Mouse (Mus musculus): ENCODE measurements around the gene Lrrc47. TPM values are rescaled to one million over a fixed set of nuclear protein-coding genes. Genes with fewer than 3 reads are reported as not detected.

The Lrrc47 gene
- total RNA-seq, 1 experiment from 2014 or later, result 43.4 TPM

GRCm38 (mm10) chr4:154021432-154021831 is 9.9 kb downstream of the Lrrc47 start:
- no peak for ATAC-seq (ENCODE audit: extremely low read depth, insufficient number of reproducible peaks, low FRiP score, poor library complexity, severe bottlenecking)

- no peak for ATAC-seq (ENCODE audit: extremely low read depth, insufficient number of reproducible peaks, low FRiP score, poor library complexity, severe bottlenecking)
Observed at GRCm38 (mm10) chr4:154022407-154022806, 10.9 kb downstream of the Lrrc47 start.

- ATAC-seq (ENCODE audit: extremely low read depth, insufficient number of reproducible peaks, low FRiP score, poor library complexity, severe bottlenecking), result no peak
Observed at GRCm38 (mm10) chr4:154022844-154023243, 11.3 kb downstream of the Lrrc47 start.

DNA sequence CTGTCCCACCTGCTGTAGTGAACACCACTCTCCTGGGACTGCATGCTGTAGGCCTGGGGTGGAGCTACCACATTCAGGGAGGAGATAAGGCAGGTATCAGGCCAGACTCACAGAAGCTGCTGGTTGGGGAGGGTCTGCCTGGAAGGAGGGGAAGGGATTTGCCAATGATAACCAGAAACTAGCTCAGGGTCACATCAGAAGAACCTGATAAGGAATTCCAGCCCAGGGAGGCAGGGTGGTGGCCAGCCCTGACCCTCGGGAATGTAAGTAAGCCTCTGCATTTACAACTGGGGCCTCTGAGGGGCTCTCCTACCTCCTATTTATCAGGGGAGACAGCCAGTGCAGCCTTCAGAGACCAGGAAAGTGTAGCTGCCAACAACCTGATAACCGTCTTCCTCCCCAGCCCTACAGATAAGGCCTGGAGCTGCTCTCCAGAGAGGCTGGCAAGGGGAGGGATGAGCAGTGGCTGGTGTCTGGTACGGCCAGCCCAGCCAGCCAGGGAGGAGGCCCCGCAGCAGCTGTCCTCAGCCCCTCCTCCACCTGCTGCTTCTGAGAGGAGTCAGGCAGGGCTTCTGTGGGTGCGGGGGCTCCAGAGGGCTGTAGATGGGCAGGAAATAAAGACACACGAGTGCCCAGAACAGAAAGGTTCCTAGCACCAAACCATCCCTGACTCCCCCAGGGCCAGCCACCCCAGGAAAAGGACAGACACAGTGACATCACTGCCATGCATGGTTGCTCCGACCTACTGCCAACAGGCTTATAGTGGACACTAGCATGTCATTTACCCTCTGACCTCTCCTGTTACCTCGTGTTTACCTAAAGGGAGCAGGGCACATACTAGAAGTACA is 12.4 kb downstream of the Lrrc47 start:
- no peak for ATAC-seq (ENCODE audit: extremely low read depth, insufficient number of reproducible peaks, low FRiP score, poor library complexity, severe bottlenecking)

GRCm38 (mm10) chr4:154024729-154025521 is 13.4 kb downstream of the Lrrc47 start:
- no peak for ATAC-seq (ENCODE audit: extremely low read depth, insufficient number of reproducible peaks, low FRiP score, poor library complexity, severe bottlenecking)

GRCm38 (mm10) chr4:154025641-154026440 is 14.3 kb downstream of the Lrrc47 start, which contains the start of gene Smim1:
Smim1 (minus strand) TSS chr4:154026230.
- ATAC-seq (ENCODE audit: extremely low read depth, insufficient number of reproducible peaks, low FRiP score, poor library complexity, severe bottlenecking), result no peak

DNA sequence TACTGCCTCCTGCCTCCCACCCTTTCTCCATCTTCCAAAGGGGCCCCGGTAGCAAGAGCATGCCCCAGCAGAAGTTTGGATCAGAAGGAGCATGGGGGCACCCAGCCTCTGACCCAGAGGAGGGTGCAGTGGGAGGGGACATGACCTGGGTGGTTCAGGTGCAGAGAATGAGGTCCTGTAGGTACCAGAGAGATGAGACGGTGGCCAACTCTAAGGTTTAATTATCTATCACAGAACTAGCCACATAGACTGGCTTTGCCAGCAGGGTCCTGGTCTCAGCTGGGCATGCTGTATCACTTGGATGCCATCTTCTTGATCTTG is 14.9 kb downstream of the Lrrc47 start:
- ATAC-seq (ENCODE audit: extremely low read depth, insufficient number of reproducible peaks, low FRiP score, poor library complexity, severe bottlenecking), result no peak

DNA sequence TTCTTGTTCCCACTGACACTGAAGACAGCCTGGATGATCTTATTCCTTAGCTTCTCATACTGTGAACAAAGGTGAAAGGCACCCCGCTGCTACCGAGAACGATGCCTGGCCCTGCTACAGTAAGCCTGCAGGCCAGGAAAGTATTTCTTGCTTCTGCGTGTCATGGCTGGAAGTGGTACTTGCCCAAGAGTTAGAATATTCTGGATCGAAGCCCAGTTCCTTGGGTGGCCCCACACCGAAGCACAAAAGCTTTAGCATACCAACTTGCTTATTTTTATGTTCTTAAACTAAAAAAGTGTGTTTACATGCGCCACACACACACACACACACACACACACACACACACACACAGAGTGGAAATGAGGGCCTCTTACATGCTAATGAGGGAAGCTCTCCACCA is 16.5 kb downstream of the Lrrc47 start:
- no peak for ATAC-seq (ENCODE audit: extremely low read depth, insufficient number of reproducible peaks, low FRiP score, poor library complexity, severe bottlenecking)

- no peak for ATAC-seq (ENCODE audit: extremely low read depth, insufficient number of reproducible peaks, low FRiP score, poor library complexity, severe bottlenecking)
Observed at GRCm38 (mm10) chr4:154028646-154029045, 17.1 kb downstream of the Lrrc47 start.

DNA sequence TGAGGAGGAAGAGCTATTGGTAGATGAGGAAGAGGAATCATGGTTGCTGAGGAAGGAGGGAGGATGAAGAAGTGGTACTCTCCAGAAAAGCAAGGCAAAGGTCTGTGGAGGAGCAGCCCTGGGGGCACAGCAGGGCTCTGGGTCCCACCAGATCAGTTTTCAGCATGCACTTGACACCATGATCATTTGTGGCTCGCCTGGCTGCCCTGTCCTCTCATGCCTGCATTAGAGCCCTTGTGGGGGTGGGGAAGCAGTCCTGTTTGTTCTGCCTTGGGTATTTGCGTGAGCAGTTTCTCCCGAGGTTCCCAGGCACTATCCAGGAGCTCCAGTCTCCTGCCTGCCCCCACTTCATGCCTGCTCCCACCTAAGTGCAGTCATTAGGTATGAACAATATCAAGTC is 25.6 kb downstream of the Lrrc47 start:
- no peak for ATAC-seq (ENCODE audit: extremely low read depth, insufficient number of reproducible peaks, low FRiP score, poor library complexity, severe bottlenecking)

GRCm38 (mm10) chr4:154042577-154042976 is 31.0 kb downstream of the Lrrc47 start, which contains the start of gene Ccdc27:
Ccdc27 (minus strand) TSS chr4:154042677.
- no peak for ATAC-seq (ENCODE audit: extremely low read depth, insufficient number of reproducible peaks, low FRiP score, poor library complexity, severe bottlenecking)

- no peak for ATAC-seq (ENCODE audit: extremely low read depth, insufficient number of reproducible peaks, low FRiP score, poor library complexity, severe bottlenecking)
Observed at GRCm38 (mm10) chr4:154045837-154046236, 34.3 kb downstream of the Lrrc47 start.

DNA sequence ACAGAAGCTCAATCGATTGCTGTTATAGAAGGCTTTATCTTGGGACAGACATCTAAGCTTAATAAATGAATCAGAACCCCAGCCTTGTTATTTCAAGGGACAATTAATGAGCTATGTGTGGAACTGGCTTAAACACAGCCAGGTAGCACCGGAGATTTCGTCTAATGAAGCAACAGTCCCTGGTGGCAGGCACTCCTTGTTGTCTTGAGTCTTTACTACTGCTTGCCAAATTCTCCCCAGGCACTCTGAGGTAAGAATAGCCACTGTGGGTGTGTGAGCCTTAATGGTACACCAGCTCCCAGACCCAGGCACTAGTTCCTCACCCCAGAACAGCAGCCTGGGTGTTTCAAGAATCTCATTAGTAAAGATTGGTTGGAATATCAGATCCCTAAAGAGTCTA is 39.9 kb downstream of the Lrrc47 start:
- no peak for ATAC-seq (ENCODE audit: extremely low read depth, insufficient number of reproducible peaks, low FRiP score, poor library complexity, severe bottlenecking)

- no peak for ATAC-seq (ENCODE audit: extremely low read depth, insufficient number of reproducible peaks, low FRiP score, poor library complexity, severe bottlenecking)
Observed at GRCm38 (mm10) chr4:154053065-154053464, 41.5 kb downstream of the Lrrc47 start.

- ATAC-seq (ENCODE audit: extremely low read depth, insufficient number of reproducible peaks, low FRiP score, poor library complexity, severe bottlenecking), result no peak
Observed at GRCm38 (mm10) chr4:154055482-154055881, 44.0 kb downstream of the Lrrc47 start.

- ATAC-seq (ENCODE audit: extremely low read depth, insufficient number of reproducible peaks, low FRiP score, poor library complexity, severe bottlenecking), result no peak
Observed at GRCm38 (mm10) chr4:154056046-154056445, 44.5 kb downstream of the Lrrc47 start.

GRCm38 (mm10) chr4:154056661-154057060 is 45.1 kb downstream of the Lrrc47 start:
- no peak for ATAC-seq (ENCODE audit: extremely low read depth, insufficient number of reproducible peaks, low FRiP score, poor library complexity, severe bottlenecking)

DNA sequence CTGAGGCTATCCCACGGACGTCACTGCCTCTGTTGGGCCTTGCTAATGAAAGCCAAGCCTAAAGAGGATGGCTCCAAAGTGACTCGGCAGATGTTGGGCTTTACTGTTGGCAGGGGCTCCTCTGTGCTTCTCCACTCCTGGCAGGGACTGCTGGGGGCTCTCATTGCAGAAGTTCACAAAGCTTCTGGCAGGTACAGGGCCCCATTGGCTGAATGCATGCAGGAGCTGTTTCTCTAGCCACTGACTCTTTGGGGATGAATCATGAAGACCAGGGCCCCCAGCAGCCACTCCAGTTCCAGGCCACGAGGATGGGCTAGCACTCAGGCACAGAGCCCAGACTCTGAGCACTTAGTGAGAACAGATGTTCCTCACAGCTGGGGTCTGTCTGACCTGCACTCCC is 46.2 kb downstream of the Lrrc47 start:
- no peak for ATAC-seq (ENCODE audit: extremely low read depth, insufficient number of reproducible peaks, low FRiP score, poor library complexity, severe bottlenecking)

Measured in neutrophil, adult 5-6 weeks (primary cell).